Mouse (Mus musculus): ENCODE results near the gene Ppp1r1c. TPM values are rescaled to one million over a fixed set of nuclear protein-coding genes. Genes with fewer than 3 reads are reported as not detected.
A peak's percentile ranks its signal among the peaks of the same experiment; 100 is the strongest.

Ppp1r1c gene
- polyA plus RNA-seq, 1 experiment from 2014 or later = not detected

GRCm38 (mm10) chr2:79856874-79857273 lies 149.3 kb downstream of the Ppp1r1c start:
- ATAC-seq (ENCODE audit: insufficient number of reproducible peaks, insufficient read depth, low FRiP score, low read depth) = no peak
- H3K36me3 ChIP-seq (ENCODE audit: control insufficient read depth, insufficient read depth, low read length) = no peaks in the 10 kb centered on the region
- H3K9ac ChIP-seq (replicated peaks; ENCODE audit: low read depth, low read length) = no peak overlapping the region
- no peaks in the 10 kb centered on the region for H3K4me1 ChIP-seq (ENCODE audit: control insufficient read depth, insufficient read depth, low read length)
- H3K9me3 ChIP-seq (ENCODE audit: control insufficient read depth, low read depth, low read length) = no peaks in the 10 kb centered on the region
- no peak overlapping the region for H3K27ac ChIP-seq (ENCODE audit: low read length)
- 89% methylated on average over 1 of the region's 1 CpGs for WGBS
- H3K27me3 ChIP-seq (ENCODE audit: control insufficient read depth, insufficient read depth, low read length) = no peaks in the 10 kb centered on the region
- no peak overlapping the region for H3K4me2 ChIP-seq (replicated peaks; ENCODE audit: low read depth, low read length)
- H3K4me3 ChIP-seq (ENCODE audit: low read depth, low read length) = no peak overlapping the region

GRCm38 (mm10) chr2:79865275-79865999 lies 157.9 kb downstream of the Ppp1r1c start:
- no peak overlapping the region for H3K4me3 ChIP-seq (ENCODE audit: low read depth, low read length)
- H3K4me1 ChIP-seq (ENCODE audit: control insufficient read depth, insufficient read depth, low read length) = no peaks in the 10 kb centered on the region
- H3K9ac ChIP-seq (replicated peaks; ENCODE audit: low read depth, low read length) = no peak overlapping the region
- 40% methylated on average over 9 of the region's 9 CpGs for WGBS
- no peaks in the 10 kb centered on the region for H3K9me3 ChIP-seq (ENCODE audit: control insufficient read depth, low read depth, low read length)
- H3K27ac ChIP-seq (ENCODE audit: low read length) = no peak overlapping the region
- H3K36me3 ChIP-seq (ENCODE audit: control insufficient read depth, insufficient read depth, low read length) = no peaks in the 10 kb centered on the region
- peak; percentile 33; the same call in 1 of the 2 replicates for ATAC-seq (ENCODE audit: insufficient number of reproducible peaks, insufficient read depth, low FRiP score, low read depth)
- H3K4me2 ChIP-seq (replicated peaks; ENCODE audit: low read depth, low read length) = no peak overlapping the region
- no peaks in the 10 kb centered on the region for H3K27me3 ChIP-seq (ENCODE audit: control insufficient read depth, insufficient read depth, low read length)

Other genes with a start within 250 kb of the Ppp1r1c start
- 22.2 and 24.6 TPM in 2 replicates for gene Itprid2, start 72.4 kb upstream of the Ppp1r1c start, polyA plus RNA-seq (2014; fragmentation: Nextera tagmentation; extraction: Ambion mirVana)

All from stomach, embryonic 14.5 days (tissue).